Mouse (Mus musculus) frontal cortex, postnatal 36 days (tissue): ENCODE results near the gene Akap8l.
A peak's percentile ranks its signal among the peaks of the same experiment; 100 is the strongest.

Experiments
- DNase-seq, 2 experiments: peaks; one replicate each; pipeline ENCODE4 v3.0.0; 2022; ENCODE audit warnings: low spot score in 2 of 2

Akap8l gene

DNA sequence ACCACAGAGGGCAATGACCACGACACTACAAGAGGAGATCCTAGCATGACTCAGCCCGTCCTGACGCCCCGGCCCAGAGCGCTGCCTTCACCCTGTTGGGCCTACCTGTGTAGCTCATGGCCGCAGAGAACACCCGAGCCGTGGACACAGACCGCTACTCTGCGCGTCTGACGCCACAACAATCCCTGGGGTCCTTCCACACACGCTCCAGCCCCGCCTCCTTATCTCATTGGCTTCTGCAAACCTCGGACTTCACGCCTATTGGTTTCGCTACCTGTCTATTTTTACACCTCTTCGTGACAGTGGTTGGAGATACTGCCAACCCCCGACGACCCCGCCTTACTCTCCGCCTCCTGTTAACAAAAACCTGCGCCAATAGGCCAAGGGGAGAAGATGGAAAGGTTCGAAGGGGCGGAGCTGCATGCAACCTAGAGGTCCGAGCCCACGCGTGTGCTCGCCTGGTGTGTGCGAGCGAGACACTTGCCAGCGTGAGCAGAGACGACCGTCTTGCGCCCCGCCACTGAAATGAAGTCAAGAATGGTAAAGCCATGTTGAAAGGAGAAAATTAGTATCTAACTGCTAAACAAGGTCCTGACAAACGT lies at the start of gene Akap8l:
Gene Akap8l (minus strand): TSS at position 226 of the 602 bp plus-strand sequence.
- peak; percentile 97 to 99 for DNase-seq

DNA sequence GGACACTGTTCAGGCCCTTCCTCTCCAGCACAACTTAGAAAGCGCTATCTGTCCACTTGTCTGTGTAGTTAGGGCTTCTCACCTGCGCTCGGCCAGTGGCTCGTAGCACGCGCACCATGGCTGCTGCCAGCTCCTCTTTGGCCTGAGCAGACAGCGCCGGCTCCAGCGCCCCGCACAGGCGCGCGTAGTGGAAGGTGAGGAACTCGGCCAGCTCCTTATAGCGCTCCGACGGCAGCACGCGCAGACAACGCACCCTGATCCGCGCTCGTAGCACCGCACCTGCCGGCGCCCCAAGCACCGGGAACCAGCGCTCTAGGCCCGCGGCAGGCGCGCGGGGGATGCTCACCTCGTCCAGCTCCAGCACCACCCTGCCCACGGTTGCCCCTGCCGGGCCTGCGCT lies 45.9 kb upstream of the Akap8l start:
- DNase-seq, result no peak

DNA sequence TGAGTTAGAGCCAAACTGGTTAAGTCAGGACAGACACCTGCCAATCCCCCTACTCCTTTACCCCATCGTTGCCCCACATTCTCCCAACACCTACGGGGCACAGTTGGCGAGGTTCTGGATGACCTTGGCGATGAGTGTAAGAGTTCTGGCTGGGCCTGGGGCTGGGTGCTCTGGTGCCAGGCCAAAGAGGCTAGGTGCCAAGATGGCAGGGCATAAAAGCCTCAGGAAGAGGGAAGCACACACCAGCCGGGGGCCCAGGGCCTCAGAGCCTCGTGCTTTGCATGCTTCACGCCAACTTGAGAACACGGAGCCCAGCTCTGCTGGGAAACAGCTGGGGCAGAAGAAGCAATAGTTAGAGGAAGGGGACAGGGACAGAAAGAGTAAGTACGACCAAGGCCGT lies 43.5 kb upstream of the Akap8l start:
- no peak for DNase-seq

DNA sequence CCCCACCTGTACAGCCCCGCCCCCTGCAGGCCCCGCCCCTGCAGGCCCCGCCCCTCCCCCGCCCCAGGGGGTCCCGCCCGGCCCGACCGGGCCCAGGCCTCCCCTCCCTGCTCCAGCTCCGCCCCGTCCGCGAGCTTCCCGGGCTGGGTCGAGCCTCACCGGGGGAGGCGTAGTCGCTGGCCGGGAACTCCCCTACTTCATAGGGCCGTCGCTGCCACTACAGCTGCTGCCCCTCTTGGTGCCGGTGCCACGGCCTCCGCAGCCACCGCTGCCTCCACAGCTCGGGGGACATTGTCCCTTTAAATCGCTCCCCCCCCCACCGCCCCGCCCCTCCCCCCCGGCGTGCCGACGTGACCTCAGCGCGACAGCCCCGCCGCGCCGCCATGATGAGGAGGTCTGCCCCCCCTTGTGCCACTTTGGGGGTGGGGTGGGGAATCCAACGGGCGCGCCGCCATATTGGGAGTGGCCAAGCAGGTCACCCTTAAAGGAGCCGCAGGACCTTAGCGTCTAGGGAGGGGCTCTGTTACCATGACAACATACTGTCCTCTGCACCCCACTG lies 38.8 kb upstream of the Akap8l start, which contains the start of gene Wiz:
Gene Wiz (minus strand): TSS at position 339 of the 559 bp plus-strand sequence.
- DNase-seq, result peak; percentile 94 to 95

DNA sequence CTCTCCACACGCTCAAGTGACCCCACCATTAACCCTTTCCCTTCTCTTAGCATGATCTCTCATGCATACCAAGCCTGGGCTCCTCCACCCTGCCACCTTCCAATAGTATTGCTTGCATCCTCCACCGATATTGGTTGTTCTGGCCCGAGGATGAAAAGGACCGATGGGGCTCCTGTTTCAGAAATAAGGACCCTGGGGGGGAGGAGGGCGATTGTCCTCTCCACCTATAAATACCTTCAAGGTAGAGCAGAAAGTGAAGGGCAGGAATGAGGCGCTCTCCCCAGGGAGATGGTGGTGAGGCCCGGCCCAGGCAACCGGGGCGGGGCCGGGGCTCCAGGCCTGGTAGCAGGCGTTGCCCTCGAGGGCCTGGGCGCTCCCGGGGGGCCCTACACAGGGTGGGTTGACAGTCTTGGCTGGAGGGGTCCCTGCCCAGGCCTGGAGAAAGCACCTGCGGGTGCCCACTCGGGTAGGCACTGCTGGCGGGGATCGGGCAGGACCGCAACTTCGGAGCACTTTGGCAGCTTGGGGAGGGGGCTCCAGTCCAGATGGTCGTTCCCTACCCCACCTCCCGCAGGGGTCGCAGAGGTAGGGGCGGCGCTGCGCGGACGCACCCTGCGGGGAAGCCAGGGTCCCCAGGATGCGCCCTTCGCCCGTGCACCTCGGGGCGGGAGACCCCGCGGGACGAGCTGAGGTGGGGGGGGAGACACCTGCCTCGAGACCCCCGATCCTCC lies 38.1 kb upstream of the Akap8l start:
- peak; percentile 23 to 27 for DNase-seq

DNA sequence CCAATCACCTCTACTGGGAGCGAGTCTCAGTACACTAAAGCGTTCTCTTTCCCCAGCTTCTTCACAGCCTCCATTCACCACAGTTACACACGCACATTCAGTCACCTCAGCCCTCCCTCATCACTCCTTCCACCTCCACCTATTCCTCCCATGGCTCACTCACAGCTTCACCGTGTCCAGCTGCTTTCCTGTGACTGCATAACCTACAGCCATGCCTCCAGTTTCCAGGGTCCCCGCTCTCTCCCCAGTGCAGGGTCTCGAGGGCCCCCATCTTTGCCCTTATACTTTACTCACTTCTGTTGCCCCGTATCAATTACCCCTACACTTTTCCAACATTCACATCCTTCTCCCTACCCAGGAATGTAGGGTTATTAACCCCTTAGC lies 37.6 kb upstream of the Akap8l start:
- DNase-seq, result no peak

DNA sequence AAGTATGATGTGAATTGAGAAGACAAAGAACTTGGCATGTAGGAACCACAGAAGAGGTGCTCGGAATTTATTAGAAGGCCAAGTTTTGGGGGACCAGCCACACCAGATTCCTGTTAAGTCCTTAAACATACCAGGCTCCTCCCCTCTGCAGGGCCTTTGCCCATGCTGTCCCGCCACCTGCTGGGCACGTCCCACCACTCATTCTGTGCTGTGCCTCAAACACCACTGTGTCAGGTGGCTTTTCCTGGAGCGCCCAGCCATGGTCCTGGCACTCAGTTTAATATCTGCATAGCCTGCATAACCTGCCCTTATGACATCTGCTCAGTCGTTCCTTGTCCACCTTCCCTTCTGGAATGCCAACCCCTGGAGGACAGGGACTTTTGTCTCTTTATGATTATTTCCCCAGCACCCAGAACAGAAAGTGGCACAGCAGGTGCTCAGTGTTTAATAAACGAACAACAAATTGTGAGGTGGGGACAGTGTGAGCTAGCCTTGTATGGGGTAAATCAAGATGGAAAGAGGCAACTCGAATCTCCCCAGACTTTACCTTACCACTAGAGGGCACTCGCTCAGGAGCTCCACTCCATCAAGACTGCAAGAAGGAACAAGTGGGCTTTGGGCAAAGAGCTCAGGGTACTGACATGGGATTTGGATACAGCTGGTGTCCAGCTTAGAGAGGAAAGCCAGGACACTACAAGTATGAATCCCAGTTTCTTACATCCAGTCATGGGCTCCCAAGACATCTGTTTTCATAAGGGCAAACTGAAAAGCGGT lies 36.4 kb upstream of the Akap8l start:
- DNase-seq, result peak in 1 of 2 experiments; percentile 52

DNA sequence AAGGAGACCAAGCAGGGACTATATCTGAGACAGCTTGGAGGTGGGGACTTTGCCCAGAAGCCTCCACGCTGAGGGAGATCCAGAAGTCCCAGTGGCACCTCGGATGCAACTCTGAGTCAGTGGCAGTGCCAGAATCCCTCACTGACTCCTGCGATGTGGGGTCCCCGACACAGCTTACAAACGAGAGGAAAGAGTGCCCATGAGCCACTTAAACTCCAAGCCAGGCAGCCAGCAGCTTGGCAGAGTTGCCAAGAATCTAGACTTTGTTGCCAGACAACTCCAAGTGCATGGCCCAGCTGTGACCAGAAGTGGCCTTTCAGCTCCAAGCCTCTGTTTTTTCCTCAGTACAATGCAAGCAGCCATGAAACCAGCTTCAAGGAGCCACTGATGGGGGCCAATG lies 33.3 kb upstream of the Akap8l start:
- no peak for DNase-seq

DNA sequence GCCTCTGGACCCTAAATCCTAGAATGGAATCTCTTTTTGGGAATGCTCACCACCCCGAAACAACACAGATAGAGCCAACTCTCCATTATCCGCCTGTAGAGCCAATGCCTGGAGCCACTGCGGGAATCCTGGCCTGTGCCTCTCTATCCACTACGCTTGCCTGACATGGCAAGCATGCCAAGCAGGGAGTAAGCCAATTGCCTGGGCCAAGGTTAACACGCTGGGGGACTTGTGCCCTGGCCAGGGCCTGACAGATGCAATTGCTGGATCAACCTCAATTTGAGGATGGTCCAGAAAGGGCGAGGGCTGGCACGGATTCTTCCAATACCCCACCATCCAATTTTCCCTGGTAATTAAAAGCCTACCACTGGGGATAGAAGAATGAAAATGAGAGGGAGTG lies 32.2 kb upstream of the Akap8l start:
- no peak for DNase-seq

DNA sequence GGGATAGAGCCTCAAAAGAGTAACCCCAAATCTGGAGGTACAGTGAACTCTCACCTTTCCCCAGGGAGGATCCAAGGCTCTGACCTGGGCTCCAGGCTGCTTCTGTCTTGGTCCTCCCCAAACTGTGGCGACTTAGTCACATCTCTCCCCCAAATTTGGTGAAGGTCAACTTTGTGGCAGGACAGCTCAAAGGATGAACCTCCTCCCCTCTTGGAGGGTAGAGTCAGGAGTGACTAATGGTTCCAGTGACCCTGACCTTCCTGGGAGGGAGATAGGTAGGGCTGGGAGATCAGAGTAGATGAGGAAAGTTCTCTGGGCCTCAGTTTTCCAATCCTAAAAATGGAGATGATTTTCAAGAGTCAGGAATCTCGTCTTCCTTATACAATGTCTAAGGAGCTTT lies 28.4 kb upstream of the Akap8l start:
- DNase-seq, result no peak

DNA sequence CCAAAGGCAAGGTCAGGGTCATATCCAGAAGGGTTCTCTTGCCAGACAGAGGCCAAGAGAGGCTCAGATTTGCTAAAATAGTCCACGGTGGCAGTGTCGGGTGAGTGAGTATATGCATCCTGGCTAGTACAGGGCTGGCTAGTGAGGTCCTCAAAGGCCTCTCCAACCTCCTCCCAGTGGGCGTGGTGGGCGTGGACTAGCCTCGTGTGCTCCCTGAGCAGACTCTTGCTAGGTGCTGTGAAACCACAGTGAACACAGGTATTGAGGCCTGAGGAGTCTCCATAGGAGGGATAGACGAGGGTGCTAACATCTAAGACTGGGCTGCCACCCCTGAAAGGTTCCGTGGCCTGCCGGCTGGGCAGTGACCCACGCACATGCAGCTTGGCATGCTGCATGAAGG lies 26.7 kb upstream of the Akap8l start:
- no peak for DNase-seq

DNA sequence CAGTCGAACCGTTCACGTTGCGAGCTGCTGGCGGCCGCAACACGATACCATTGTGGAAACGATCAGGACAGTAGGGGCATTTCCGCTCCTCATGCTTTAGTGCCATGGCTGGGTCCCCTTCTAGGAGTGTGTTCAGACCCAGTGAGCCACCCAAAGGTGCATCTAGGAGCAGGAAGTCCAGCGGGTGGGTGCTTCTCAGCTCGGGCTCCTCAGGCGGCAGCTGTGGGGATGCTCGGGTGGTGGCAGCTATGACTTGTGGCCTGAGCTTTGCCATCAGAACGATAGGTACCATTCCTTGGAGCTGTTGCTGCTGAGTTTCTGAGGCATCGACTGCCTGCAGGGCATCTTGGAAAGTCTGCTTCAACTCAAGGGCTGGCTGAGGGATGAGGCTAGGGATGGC lies 26.1 kb upstream of the Akap8l start:
- DNase-seq, result no peak

DNA sequence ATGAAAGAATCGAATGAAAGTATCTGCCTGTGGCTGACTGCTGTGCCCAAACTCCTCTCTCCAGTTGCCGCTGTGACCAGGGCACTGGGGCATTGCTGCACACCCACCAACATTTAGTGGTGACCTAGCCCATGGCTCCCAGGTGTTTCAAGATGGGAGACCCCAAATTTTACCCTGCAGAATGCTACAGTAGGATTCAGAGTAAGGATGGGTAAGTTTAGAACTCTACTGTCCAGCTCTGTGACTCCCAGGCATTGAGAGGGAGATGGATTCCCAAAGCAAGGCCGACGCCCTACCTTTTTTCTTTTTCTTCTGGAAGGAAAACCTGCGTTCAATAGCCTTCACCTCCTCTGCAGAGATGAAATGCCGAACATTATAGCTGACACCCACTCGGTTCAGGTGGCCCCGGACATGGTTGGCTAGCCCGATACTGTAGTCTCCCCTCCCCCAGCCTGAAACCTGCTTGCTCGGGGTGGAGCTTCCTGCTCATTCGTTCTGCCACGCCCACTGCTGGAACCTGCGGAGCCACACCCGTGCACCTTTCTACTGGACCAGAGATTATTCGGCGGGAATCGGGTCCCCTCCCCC lies 18.7 kb upstream of the Akap8l start:
- DNase-seq, result no peak

DNA sequence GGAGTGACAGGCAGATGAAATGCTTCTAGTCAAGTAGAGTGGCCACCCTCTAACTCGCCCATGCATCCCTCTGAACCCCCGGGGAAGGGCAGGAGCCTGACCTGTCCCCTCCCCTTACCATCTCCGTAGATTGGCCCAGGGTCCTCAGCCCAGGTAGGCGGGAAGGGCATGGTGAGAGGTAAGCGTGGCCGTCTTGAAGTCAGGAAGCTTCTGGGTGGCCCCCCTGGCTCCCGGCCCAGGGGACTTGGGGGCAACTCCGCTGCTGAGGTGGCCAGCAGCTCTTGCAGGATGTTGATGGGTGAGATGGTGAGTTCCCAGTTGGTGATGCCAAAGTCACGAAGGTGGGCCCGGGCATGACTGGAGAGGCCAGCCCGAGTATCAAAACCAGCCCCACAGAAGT lies 17.3 kb upstream of the Akap8l start:
- DNase-seq, result no peak

DNA sequence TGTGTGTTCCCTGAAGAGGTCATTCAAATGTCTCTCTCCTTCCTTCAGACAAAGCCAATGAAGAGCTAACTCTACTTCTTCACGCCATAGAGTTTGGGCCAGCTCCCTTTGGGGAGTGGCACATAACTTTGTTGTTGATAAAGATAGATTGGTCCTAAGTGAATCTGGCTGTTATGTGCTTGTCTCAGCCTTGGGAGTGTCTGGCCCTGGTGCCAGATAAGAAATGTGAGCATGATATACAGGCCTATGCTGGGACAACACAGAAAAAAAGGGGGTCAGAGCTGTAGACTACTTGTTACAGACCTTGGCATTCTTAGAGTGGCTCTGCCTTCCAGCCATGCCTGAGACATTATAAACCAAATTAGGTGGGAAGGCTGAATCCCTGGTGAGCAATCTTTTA lies 14.9 kb upstream of the Akap8l start:
- DNase-seq, result no peak

DNA sequence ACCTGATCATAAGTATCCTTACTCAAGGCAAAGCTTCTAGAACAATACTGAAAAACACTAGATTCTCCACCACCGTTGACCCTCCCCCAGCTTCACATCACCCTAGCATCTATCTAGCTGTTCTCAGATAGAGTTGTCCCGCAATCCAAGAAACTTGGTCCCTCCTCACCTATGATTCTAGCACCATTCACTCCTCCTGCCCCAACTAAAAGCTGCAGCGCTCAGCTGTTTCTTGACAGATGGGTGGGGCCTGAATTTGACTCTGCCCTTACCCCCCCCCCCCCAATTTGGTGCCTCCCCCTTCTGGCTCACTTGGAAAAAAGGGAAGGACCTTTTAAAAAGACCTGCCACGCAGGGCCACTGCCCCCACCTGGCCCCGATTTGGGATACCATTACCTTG lies 14.4 kb upstream of the Akap8l start:
- no peak for DNase-seq

DNA sequence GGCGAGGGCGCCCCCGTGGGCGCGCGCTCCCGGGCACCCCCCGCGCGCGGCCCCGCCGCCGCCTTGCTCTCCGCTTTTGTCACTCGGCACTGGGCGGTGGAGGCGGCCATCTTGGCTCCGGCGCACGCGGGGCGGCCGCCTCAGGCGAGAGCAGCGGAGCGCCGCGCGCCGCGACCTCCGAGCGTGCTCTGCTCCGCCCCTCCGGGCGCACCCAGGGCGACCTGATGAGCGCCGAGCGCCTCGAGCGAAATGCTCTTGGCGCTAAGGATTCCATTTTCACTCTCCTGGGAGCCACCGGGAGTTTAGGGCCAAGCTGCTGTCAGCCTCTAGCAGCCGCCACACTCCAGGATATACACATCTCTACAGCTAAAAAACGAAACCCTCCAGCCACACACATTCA lies 13.9 kb upstream of the Akap8l start:
- DNase-seq, result peak; percentile 83 to 91

DNA sequence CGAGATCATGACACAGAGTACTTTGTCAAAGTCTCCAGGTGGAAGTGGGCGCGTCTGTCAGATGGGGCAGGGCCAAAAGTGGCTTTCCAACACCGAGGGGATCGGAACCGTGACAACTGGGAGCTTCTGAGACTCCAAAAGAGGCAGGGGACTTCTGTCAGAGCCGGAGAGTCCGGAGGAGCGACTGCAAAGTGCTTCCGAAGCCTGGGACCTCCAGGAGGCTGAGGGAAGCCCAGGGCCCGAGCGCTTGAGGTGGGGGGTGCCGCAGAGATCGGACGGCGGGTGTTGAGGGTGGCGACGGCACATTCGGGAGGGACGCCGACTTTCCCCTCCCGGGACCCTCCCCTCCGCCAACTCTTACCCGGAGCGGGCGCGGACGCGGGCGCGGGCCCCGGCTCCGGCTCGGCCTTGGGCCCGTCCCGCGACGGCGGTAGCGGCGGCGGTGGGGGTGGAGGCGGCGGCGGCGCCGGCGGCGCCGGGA lies 13.5 kb upstream of the Akap8l start:
- no peak for DNase-seq

DNA sequence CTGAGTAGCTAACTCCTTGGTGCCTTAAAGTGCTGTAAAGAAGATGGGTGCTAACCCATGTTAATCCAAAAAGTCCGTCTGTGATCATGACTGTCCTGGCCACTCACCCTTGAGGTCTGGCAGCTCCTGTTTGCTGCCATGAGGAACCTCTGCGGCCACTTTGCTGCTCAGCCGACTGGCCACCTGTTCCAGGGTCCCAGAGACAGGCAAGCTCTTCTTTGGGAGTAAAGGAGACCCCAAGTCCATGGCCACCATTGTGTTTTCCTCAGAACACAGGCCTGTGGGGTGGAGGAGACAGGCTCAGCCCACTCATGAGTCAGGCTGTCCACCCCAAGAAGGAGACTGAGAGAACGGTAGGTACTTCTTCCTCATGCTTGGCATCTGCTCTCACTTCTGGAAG lies 12.3 kb upstream of the Akap8l start:
- DNase-seq, result no peak

DNA sequence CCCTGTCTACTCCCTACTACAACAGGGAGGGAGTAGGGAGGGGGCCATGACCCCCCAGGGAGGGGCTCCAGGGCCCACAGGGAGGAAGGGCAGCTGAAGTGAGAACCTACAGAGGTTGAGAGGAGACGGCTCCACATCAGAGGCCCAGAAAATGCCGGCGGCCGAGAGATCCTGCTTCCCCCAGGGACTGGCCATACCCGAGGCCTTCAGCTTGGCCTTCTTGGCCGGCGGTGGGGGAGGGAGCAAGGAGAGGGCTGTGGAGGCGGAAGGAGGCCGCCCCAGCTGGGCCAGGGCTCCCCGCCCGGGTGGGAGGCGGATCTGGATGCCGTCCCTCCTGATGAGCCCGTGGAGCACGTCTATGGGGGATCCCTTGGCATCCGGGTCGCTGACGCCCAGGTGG lies 9.5 kb upstream of the Akap8l start:
- DNase-seq, result no peak

DNA sequence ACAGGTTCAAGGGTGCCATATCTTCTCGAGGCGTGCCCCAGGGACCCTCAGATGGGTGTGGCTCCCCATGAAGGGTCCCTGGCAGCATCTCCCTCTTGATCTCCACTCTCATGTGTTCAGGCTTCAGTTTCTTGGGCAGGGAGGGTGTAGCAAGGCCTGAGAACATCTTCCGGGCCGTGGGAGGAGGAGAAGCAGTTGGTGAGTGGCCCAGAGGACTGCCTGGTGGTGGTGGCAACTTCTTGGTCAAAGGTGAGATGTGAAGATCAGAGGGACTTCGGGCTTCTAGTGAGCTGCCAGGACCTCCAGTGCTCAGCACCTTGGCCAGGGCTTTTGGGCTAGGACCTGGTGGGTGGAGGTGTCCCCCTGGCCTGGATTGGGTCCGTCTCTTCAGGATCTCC lies 8.5 kb upstream of the Akap8l start:
- no peak for DNase-seq
